Mouse (Mus musculus): Measurements from ENCODE around the gene Arg1.

Arg1 gene

DNA sequence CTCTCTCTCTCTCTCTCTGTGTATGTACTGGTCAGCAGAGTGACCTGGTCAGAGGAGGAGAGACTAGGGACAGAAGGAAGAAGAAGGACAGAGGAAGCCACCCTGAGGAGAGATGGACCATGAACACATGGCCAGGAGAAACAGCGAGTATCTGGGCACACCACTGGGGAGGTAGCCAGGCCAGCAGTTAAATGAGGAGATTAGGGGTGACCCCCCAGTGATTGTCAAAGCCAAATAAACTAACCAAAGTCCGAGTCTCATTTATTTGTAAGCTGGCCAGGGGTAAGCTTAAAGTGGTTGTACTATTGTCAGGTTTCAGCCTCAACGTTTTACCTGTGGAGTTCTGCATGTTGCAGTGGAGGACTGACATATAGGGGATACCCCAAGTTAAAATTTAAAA is 3.0 kb downstream of the Arg1 start:
- CTCF ChIA-PET: no interaction called here
- POLR2A ChIA-PET: no interaction called here

DNA sequence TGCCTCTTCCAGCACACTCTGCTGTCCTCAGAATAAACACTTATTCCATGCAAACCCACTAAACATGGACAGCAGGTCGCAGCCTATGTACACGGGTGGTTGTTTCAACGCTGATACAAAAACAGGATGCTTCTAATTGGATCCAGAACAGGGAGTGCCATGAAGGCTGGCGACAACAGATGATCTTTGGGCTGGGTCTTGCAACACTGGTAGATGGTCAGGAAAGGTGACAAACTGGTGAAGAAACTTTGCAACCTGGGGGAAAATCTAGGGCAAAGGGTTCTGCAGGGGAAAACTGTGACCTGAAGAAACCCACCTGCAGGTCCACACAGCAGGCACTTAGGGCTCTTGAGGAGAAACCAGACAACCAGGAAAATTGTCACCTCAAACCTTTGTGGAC is 4.3 kb downstream of the Arg1 start:
- ChIA-PET POLR2A (no interaction called here), CTCF (no interaction called here)

DNA sequence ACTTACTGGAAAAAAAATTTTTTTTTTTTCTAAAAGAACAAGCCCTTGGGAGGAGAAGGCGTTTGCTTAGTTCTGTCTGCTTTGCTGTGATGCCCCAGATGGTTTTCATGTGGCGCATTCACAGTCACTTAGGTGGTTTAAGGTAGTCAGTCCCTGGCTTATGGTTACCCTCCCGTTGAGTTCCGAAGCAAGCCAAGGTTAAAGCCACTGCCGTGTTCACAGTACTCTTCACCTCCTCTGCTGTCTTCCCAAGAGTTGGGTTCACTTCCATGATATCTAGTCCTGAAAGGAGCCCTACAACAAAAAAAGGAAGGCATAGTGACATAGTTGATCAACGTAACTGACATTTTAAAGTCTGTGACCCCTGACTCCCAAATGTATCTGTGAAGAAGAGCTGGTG is 11.8 kb downstream of the Arg1 start:
- POLR2A ChIA-PET: interaction anchor here in 1 of 4 experiments (1.1 kb wide), 1 partner anchor 46 kb away, joined by 3 read pairs; no protein-coding TSS in a partner anchor
- CTCF ChIA-PET: interaction anchor here in 3 of 4 experiments (0.6 to 1.4 kb wide), 3 partner anchors 29 to 324 kb away, joined by 3 read pairs; no protein-coding TSS in a partner anchor

DNA sequence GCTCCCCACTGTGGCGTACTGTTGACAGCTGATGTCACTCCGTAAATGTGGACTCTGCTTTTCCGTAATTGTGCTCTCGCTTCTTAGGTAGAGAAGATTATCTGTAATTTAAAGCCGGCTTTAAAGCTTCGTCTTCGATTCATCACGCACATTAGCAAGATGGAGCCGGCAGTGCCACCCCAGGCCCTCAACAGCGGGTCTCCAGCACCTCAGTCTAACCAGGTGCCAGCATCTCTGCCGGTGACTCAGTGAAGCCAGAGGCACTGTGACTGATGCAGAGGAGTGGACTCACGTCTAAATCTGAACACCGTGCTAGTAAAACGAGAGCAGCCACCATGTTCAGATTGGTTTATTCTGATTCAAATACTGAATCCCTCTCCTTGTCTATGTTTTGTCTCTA is 14.7 kb downstream of the Arg1 start:
- ChIA-PET POLR2A (no interaction called here), CTCF (interaction anchor here in 1 of 4 experiments (1.2 kb wide), 1 partner anchor 326 kb away, joined by 3 read pairs; no protein-coding TSS in a partner anchor)

DNA sequence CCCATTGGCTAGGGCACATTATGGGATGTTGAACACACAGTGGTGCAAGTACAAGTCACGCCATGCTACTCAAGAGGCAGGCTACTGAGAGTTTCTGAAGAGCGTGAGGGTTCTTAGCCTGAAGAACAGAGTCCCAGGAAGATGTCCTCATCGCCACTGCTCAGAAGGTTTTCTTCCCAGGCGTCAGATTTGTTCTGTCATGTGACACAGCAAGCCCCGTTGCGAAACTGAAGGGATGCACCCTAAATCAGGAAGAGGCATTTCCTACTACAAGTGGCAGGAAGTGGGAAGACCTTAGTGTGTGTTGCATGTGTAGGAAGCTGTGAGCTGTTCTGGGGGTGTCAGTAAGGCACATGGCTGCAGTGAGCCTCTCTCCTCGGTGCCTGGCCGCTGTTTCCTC is 16.1 kb downstream of the Arg1 start:
- CTCF ChIA-PET: no interaction called here
- POLR2A ChIA-PET: no interaction called here

DNA sequence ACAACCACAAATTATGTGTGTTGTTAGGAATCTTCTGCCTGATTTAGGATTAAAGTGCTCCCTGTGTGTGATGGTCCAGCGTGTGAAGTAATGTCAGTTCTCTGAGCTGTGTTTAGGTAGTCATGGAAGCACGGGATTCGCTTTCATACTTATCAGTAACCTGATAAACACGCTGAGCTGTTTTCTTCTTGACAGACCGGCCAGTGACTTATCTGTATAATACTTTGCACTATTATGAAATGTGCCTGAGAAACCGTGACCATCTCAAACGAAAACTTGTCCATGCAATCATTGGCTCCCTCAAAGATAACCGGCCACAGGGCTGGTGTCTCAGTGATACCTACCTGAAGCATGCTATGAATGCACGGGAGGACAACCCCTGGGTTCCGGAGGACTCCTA is 21.7 kb downstream of the Arg1 start:
- CTCF ChIA-PET: no interaction called here
- POLR2A ChIA-PET: interaction anchor here in 1 of 4 experiments (1.2 kb wide), 1 partner anchor 19 kb away, joined by 6 read pairs; no protein-coding TSS in a partner anchor

DNA sequence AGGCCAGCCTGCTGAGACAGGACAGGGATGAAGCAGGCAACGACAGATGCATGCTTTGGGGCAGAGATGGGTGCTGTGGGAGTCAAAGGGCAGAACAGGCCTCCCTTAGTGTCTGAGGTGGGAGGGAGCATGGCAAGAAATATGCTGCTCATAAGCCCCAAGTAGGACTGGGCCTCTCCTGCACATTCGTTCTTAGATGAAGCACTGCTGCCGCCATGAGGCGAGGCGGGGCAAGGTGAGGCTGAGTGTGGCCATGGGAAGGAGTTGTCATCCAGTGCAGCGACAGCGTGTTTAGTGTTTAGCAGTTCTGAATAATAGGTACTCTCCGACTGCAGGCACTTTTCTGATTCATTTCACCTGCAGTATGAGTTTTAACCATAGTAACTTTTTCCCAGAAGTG is 31.4 kb downstream of the Arg1 start:
- ChIA-PET POLR2A (interaction anchor here in 1 of 4 experiments (1.1 kb wide), 1 partner anchor 26 kb away, joined by 6 read pairs; the partner anchor contains the start of gene Med23), CTCF (interaction anchor here in 1 of 4 experiments (1.5 kb wide), 1 partner anchor 10 kb away, joined by 4 read pairs; no protein-coding TSS in a partner anchor)

DNA sequence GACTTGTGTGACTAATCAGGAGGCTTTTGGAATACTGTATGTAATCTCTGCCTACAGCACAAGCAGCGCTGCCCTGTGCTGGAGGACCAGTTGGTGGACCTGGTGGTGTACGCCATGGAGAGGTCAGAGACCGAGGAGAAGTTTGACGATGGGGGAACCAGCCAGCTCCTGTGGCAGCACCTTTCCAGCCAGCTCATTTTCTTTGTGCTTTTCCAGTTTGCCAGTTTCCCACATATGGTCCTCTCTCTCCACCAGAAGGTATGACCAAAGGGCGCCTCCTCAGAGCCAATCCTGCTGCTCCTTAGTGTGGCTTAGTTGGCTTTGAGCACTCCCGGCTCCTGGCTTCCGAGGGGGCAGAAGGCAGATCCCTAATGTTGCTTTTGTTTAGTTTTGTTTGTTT is 38.9 kb downstream of the Arg1 start:
- ChIA-PET CTCF (interaction anchor here in 2 of 4 experiments (0.6 to 1.2 kb wide), 3 partner anchors 15 to 79 kb away, joined by 3 to 4 read pairs (median 3); no protein-coding TSS in a partner anchor), POLR2A (no interaction called here)

DNA sequence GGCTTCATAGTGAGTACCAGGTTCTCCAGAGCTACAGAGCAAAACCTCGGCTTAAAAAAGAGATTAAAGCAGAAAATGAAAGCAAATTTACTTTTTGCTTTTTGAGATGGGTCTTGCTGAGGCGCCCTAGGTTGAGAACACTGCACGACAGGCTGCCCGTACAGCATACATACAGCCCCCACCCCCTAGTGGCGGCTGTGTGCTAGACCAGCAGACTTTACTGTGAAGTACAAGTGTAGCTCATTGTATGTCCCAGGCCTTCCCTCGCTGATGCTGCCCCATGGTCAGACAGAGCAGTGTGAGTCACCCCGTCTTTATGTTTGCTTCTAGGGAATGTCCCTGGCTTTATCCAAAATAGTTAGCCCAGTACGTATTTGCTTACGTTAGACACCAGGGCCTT is 41.3 kb downstream of the Arg1 start:
- POLR2A ChIA-PET: interaction anchor here in 3 of 4 experiments (0.6 to 2.4 kb wide), 8 partner anchors 9 to 96 kb away, joined by 3 to 8 read pairs (median 5); partner anchors contain the start of gene Med23 (in 1 of the 3)

DNA sequence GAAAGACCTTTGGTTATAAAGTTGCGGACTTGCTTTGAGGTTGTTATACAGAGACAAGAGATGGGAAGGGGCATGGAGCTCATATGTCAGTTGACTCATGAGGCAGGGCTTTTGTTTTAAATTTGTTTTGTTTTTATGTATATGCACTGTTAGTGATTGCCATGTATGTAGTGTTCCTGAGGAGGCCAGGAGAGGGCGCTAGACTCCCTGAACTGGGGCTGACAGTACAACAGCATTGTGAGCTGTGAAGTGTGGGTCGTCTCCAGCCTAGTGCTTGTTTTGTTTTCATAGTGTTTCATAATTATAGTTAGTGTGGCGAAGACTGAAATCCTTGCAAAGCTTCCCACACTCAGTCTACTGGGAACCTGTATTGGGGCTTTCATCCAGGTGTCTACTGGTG is 53.7 kb downstream of the Arg1 start:
- CTCF ChIA-PET: interaction anchor here (0.7 to 1.6 kb wide), 10 partner anchors 12 to 366 kb away, joined by 3 to 6 read pairs (median 3); no protein-coding TSS in a partner anchor
- POLR2A ChIA-PET: interaction anchor here in 2 of 4 experiments (0.7 to 1.4 kb wide), 2 partner anchors 11 to 1522 kb away, joined by 3 read pairs; no protein-coding TSS in a partner anchor

More for the DNA sequence above, 41.3 kb downstream of the Arg1 start:
- CTCF ChIA-PET: interaction anchor here (0.6 to 2.8 kb wide), 15 partner anchors 9 to 353 kb away, joined by 3 to 16 read pairs (median 4); partner anchors contain the start of gene Med23 (in 1 of the 4)

DNA sequence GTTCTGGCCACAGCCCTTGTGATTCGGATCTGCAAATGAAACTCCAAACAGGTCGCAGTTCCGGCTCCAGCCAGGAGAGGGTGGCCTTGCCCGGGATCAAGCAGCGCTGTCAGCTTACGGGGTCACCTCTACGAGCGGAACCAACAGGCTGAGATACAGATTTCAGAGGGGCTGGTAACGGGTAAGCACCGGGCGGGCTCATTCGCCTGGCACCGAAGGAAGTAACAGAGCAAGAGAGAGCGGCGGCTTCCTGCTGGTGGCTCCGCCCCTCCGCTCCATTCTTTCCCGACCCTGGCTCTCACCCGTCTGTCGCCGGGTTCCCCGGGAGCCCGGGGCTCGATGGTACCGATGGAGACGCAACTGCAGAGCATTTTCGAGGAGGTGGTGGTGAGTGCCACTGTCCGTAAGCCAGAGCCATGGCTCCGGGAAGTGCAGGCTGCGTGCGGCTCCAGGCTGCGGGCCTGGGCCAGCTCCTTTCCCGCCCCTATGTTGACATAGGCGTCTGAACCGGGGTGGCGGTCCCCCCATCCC is 57.5 kb downstream of the Arg1 start, which contains the start of gene Med23:
Gene Med23, plus strand, starts transcription at position 227 of the 531 bp plus-strand sequence.
- ChIA-PET CTCF (interaction anchor here (0.5 to 2.2 kb wide), 17 partner anchors 14 to 558 kb away, joined by 3 to 11 read pairs (median 4); no protein-coding TSS in a partner anchor), POLR2A (interaction anchor here in 3 of 4 experiments (0.6 to 1.3 kb wide), 11 partner anchors 9 to 600 kb away, joined by 3 to 6 read pairs (median 4); no protein-coding TSS in a partner anchor)
